Mouse (Mus musculus): ENCODE results near the gene Snx29.

Gene Snx29

DNA sequence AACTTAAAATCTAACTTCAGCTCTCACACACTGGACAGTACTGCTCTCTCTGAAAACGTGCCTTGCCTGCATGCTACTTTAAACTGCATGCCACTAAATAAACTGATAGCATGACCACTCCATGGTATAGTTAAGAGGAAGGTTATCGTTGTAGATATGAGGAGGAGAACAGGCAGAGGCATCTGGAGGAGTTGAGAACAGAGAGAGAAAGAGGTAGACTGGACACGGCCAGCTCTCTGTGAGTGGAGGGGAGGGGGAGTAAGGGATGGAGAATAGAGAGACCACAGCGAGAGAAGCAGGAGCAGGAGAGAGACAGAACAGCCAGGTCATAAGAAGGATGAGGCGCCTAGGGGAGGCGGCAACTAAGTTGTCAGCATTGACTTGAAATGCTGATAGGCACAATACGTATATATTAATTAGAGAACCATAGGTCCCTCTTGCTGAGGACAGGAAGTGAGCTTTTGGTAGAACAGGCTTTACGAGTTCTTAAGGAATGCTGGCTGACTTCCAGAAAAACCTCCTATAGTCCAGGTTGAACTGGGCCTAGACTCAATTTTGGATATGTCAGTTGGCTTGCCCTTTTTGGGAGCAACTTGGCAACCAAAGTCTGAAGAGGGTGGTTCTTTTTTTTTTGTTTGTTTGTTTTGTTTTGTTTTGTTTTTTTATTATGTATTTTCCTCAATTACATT, 85.4 kb downstream of the Snx29 start:
- no peak for DNase-seq (ENCODE audit: low read depth, low spot score)

DNA sequence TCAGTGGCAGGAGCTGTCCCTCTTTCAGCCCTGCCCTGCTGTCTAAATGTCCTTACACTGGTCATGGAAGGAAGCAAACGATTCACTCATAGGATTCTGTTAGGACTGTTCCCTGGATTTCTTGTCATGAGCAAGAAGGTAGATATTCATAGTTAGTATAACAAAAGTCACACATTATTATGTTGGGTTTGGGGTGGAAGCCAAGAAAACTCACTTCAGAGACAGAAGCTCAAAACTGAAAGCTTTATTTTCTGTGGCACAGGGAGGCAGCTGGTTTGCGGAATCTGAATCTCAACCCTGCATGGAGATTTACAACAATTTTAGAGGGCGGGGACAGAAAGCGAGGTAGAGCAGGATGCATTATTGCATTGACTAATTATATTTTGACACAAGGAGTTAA, 86.0 kb downstream of the Snx29 start:
- DNase-seq (ENCODE audit: low read depth, low spot score) = no peak

DNA sequence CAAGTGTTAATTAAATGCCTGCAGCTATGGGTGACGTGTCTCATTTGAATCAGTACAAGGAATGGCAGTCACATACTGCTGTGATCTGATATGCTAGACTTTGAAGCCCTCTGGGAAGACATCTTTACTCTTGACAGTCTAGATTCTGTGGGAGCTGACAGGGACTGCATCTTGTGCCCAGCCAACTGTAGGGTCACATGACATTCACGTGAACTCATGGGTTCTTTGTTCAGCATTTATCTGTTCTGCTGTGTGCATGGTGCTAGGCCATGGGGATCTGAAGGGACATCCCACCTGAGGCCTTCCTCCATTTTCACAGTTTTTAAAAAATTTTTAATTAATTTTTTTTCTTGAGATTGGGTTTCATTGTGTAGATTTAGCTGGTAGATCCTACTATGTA, 91.9 kb downstream of the Snx29 start:
- DNase-seq (ENCODE audit: low read depth, low spot score) = no peak

DNA sequence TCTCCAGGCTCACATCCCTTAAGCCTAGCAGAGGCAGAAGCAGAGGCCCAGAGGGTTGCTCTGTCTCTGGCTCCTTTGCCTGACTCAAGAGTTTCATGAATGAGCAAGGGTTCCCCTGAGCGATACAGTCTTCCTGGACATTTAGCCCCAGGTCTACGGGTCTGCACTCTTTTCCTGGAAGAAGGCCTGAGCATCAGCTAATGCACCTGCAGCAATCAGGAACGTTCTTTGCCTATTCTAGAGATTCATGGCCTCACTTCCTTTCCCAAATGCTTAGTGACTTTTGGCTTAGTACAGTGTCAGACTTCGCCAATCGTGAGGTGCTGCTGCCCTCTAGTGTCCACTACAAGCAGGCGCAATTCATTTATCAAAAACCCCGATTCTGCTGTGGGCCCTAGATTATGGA, 95.5 kb downstream of the Snx29 start:
- DNase-seq (ENCODE audit: low read depth, low spot score) = peak; percentile 75

DNA sequence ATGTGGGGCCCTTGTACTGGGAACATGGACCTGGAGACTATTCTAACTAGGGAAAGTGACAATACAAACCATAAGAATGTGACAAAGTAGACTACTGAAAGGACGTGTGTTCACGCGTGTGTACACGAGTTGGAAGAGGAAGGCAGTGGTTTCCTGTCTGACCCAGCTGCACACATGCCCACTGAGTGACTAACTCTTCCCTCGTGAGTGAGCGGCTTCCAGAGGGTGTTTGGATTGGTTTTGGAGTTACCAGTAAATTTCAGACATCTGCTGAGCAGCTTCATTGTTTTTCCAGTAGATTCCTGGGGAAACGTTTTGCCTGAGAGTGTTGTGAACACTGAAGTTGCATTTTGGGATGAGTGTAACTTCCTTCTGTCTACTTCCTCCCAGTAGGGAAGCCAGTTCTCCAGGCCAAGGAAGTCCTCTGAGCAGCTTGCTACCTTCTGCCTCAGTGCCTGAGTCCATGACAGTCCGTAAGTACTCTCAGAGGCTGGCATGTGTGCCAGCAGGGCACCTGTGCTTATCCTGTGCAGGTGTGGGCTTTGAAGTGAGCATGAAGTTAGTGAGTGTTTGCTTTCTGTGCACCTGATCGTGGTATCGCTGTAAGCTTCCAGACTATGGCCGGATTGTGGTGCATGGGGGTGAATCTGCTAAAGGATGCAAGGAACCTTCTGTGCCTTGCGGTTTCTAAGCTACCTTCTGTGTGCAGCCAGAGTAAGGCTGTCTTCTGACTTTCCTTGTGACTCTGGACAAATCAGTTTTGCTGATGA, 97.8 kb downstream of the Snx29 start:
- no peak for DNase-seq (ENCODE audit: low read depth, low spot score)

DNA sequence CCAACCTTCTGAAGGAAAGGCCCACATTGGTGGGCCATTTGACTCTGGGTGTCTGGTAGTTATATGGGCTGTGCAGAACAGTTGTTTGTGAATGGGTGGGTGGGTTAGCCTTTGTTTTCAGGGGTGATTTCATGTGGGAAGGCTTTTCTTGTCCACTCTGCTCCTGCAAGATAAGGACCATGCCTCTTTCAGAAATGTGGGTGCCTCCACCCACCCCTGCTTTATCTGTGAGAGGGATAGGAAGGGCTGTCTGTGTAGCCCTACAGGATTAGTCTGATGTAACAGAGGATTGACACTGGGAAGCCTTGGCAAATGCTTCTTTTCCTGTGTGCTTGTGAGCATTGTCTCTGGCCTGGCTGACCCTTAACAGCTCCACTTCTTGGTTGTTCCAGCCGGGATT, 99.5 kb downstream of the Snx29 start:
- no peak for DNase-seq (ENCODE audit: low read depth, low spot score)

DNA sequence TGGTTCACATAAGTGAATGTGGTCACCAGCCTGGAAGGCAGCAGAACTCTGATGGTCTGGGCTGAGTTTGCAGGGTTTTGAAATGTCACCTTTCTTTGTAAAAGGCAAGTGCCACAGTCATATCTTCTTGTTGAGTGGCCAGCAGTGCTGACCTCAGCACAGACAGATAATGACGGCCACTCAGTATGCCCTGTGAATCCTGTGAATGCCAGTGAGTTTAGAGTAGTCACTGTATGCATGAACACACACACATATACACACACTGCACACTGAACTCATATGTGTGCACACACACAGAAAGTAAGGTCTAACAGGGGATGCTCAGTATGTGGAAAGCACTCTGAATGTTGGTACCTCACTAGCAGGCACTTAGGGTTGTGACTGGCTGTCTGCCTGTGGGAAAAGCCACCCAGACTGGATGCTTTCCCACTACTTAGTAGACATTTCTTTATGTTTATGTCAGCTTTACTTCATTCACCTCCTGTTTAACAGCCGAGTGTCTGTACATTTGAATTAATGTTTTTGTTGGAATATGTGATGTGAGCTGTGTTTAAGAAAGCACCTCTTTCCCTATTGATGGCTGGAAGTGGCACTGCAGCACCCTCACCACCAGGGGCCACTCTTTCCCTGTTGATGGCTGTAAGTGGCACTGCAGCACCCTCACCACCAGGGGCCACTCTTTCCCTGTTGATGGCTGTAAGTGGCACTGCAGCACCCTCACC, 100.3 kb downstream of the Snx29 start:
- no peak for DNase-seq (ENCODE audit: low read depth, low spot score)

DNA sequence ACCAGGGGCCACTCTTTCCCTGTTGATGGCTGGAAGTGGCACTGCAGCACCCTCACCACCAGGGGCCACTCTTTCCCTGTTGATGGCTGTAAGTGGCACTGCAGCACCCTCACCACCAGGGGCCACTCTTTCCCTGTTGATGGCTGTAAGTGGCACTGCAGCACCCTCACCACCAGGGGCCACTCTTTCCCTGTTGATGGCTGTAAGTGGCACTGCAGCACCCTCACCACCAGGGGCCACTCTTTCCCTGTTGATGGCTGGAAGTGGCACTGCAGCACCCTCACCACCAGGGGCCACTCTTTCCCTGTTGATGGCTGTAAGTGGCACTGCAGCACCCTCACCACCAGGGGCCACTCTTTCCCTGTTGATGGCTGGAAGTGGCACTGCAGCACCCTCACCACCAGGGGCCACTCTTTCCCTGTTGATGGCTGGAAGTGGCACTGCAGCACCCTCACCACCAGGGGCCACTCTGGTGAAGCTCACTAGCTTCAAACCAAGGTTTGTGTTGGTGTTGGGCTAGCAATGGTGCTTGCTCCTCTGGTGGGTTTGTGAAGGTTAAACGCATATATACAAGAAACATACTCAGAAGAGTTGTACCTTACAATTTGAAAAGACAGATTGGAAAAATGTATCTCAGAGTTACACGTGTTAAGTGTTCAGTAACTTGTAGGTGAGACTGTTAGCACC, 101.0 kb downstream of the Snx29 start:
- DNase-seq (ENCODE audit: low read depth, low spot score) = peak; percentile 17

DNA sequence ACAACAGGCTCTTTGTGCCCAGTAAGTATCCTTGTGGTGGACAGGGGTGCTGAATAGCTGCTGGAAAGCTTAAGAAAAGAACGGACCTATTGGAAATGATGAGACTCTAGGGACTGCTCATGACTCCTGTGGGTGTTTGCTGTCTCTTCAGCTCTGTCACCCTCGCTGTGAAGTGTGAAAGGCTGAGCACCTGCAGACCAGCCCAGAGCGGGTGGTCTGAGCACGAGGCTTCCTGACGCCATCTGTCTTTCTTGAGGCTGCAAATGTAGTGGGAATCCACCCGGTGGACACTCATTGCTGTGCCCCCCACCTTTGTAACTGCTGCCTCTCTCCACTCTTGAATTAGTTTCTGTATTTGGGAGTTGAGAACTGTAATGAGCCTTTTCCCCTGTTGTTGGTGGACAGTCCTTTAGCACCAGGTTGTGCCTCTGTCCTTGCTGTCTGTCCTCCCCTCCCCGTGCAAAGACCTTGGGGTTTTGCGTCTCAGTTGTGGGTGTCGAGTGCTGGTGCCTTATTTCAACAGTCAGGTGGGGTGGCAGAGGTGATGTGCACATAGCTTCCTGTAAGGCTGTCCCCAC, 101.9 kb downstream of the Snx29 start:
- no peak for DNase-seq (ENCODE audit: low read depth, low spot score)

DNA sequence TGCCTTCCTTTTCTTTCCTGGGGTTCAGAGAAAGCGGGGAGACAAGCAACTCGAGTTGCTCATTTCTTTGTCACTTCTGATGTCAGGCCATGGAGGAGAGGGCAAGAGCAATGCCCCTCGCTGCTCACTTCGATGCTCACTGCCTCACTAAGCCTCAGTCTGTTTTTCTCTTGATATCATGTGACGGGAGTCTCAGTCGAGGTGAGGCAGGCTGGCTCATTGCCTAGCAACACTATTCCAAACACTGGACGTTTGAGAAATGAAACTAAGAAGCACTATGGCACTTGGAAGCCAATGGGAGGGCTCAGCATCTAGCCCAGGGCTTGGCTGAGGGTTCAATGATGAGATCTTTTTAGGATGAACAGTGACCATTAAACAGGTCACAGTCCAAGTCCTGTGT, 102.6 kb downstream of the Snx29 start:
- no peak for DNase-seq (ENCODE audit: low read depth, low spot score)

DNA sequence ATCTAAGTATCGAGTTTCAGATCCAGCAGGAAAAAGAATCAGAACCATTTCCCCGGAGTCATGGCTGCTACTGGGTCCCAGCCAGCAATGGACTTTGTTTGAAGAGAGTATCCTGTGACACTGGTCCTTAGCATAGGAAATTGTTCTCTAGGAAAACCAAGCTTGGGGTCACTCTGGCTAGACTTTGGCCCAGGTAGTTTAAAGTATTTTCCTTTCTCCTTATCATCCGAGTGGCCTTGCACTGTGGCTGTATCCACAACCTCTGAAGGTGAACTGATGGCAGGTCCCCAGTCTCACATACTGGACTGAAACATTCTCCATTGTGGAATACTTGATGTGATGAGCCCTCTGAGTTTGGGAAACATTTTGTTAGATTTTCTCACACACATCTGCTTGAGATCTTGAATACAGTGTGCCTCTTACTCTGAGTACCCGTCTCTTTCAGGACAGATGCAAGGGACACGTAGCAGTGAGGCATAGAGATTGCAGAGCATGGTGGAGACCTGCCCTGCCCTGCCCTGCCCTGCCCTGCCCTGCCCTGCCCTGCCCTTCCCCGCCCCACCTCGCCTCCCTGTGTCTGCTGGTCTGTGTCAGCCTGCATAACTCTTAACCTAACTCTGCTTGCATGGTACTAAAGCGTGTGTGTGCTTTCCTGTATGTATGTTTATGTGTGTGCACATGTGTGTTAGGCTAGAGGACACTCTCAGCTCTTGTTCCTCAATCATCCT, 104.3 kb downstream of the Snx29 start:
- DNase-seq (ENCODE audit: low read depth, low spot score) = no peak

DNA sequence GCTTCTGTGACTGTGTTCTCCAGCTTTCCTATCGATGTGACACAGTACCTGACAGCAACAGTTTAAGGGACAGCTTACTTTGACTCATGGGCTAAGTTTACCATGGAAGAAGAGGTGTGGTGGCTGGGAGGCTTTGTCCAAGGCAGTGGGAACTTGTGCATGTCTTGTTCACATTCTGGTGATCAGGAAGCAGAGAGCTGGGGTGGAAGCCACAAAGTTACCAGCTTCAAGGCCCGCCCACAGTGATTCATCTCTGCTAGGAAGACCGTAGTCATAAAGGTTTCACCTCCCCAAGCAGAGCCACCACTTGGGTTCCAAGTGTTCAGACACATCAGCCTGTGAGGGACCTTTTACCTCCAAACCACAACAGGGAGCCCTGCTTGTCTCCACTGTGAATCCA, 107.1 kb downstream of the Snx29 start:
- no peak for DNase-seq (ENCODE audit: low read depth, low spot score)

DNA sequence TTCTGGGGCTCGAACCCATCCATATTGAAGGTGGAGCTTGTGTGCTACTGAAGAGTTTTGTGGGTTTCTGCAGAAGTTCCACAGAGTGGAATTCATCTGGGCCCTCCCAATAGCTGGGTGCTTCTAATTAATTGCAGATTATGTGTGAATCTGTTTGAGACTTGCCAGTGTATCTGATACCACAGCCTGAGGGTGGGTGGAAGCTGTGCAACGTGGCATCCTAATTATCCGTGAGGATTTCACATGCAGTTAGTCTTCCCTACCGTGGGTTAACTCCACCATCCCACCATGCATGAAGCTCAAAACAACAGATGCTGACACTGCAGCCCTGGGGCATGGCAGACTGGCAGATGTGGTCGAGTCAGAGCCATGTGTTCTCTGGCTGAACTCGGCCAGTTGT, 107.8 kb downstream of the Snx29 start:
- DNase-seq (ENCODE audit: low read depth, low spot score) = no peak

DNA sequence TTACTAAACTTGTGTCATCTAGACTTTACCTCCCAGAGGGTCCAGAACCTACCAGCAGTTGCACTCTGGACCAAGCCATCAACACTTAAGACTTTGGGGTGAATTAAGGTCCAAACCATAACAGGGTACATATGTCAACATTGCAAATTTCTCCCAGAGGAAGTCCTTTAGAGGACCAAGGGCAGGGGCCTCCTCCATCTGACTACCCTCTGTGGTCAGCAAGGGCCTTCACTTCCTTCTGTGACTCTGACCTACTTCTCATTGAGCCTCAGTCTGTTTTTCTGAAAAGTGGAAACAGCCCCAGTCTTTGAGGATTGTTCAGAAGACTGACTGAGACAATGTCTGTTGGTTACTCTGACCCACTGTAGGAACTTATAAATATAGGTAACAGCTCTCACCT, 111.1 kb downstream of the Snx29 start:
- no peak for DNase-seq (ENCODE audit: low read depth, low spot score)

DNA sequence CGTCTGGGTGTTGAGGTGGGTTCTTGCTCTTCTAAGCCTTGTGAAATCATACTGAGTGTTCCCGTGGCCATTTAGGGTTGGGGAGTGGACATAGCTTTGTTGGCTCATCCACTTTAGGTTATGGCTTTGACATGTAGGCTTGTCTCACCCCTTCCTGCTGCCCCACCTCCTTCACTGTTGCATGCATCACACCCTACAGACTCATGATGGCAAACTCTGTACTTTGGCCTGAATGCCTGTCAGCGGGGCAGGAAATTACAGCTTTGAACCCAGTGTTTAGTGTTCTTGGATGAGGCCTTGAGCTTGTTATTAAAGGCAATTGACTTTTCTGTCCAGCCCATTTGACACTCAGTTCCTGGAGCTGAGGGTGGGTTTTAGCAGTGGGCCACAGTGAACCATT, 114.9 kb downstream of the Snx29 start:
- no peak for DNase-seq (ENCODE audit: low read depth, low spot score)

DNA sequence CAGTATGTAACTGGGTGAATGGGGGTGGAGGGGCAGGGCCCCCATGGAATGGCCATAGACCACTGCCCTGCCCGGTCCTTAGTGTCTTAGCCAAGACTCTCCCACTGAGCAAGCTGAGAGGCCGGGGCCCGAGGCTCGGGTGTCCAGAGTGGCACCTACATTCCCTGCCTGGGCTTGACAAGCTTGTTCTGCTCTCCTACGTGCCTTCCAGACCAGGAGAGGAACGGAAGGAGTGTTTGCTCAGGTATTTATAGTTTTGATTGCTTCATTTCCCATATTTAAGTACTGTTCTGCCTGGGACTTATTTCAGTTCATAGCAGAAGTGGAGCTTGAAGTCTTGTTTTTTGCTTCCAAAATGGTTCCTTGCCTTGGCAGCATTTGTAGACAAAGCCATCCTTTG, 116.7 kb downstream of the Snx29 start:
- no peak for DNase-seq (ENCODE audit: low read depth, low spot score)

DNA sequence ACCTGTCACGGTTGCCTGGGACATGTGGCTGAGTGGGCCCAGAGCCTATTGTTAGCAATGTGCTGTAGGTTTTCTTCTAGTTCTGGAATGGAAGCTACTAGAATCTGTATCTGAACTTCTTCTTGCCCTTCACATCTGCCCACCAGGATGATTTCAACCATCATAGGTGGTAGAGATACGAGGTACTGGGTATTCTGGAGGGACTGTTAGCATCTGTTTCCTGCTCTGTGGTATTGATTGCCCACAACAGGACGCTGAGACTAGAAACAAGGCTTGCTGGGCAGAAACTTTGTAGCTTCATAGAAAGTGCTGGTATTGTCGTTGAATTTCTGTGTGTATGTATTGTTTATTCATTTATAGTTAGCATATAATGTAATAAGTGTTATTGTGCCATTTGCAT, 118.9 kb downstream of the Snx29 start:
- DNase-seq (ENCODE audit: low read depth, low spot score) = no peak

DNA sequence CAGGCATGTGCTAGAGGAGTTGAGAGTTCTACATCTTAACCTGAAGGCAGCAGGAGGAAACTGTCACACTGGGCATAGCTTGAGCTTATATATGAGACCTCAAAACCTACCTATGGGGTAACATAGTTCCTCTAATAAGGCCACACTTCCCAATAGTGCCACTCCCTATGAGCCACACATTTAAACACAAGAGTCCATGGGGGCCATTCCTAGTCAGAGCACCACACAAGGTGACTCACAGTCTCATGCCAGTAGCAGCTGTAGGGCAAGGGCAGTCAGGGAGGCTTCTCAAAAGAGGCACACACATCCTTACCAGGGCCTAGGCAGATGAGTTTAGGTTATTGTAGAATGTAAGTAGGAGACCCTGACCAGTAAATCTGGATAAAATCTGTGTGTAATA, 119.8 kb downstream of the Snx29 start:
- no peak for DNase-seq (ENCODE audit: low read depth, low spot score)

DNA sequence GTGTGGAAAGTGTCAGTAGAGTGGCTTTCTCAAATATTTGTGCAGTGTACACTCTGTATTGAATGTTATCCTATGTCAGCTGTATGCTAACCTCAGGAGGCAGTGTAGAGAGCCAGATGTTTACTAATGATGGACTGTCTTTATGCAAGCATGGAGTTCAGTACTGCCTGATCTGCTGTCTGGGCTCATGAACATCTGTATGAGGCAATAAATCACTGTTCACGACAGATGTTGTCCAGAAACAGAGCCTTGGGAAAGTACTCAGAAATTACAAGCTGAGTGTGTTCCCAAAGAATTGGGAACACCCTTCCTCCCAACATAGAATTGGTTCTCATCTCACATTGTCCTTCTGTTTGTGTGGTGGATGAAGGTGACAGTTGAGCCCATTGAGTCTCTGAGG, 121.9 kb downstream of the Snx29 start:
- DNase-seq (ENCODE audit: low read depth, low spot score) = no peak

DNA sequence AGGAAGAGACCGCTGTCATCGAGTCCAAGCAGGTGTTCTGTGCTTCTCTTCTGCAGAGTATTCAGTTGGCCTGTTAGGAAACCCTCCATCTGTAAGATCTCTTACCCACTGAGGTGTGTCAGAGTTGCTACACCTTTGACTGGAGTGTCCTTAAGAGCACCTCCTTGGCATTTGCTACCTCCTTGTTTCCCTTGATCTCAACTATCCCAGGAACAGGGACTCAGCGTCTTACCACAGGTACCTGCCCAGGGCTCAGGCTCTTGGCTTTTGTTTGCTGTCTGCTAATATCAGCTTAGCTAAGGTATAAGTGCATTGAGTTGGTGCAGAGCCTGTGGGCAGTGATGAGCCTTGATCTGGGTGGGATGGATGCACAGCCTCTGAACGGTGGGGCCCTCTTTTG, 124.3 kb downstream of the Snx29 start:
- DNase-seq (ENCODE audit: low read depth, low spot score) = no peak

DNA sequence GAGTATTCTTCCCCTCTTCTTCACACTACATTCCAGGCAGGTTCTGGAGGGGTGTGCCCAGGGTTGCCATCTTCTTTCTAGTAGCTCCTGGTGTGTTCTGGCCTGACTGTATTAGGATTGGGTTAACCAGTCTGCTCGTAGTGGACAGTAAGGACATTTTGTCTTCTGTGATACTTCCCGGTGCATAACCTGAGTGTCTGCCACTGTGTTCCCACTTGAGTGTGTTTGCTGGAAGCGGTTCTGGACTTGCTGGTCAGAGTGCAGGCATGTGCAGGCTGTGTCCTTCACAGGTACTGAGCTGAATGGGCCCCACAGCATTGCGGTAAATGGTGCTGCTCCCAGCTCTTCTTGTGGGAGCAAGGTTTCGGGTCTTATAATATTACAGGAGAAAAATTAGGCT, 125.2 kb downstream of the Snx29 start:
- DNase-seq (ENCODE audit: low read depth, low spot score) = no peak
